Mouse (Mus musculus) C2C12 (cell line): Measurements from ENCODE around the gene Tctex1d1. TPM values are rescaled to one million over a fixed set of nuclear protein-coding genes. Genes with fewer than 3 reads are reported as not detected.

ENCODE experiments used
- H3K27me3 ChIP-seq: one replicate; pipeline ENCODE4 v1.6.1; 2011; ENCODE audit not compliant: control insufficient read depth, insufficient read depth, insufficient read length
- H3K36me3 ChIP-seq: one replicate; pipeline ENCODE4 v1.6.1; 2011; ENCODE audit not compliant: control insufficient read depth, insufficient read depth
- H3K4me3 ChIP-seq: one replicate; pipeline ENCODE4 v1.5.1; 2011; ENCODE audit warnings: mild to moderate bottlenecking, control low read depth; ENCODE audit not compliant: poor library complexity, insufficient read depth, severe bottlenecking
- H3K79me2 ChIP-seq: one replicate; pipeline ENCODE4 v1.6.1; 2011; ENCODE audit not compliant: control insufficient read depth, insufficient read depth
- H3K79me3 ChIP-seq: one replicate; pipeline ENCODE4 v1.6.1; 2011; ENCODE audit warnings: low read depth, control low read depth
- H3ac ChIP-seq: one replicate; pipeline ENCODE3; 2011; ENCODE audit warnings: low read depth; ENCODE audit not compliant: control insufficient read depth, insufficient read length
- CEBPB ChIP-seq: IDR thresholded peaks from one replicate; pipeline ENCODE4 v1.6.1; 2011; ENCODE audit warnings: low read depth, mild to moderate bottlenecking, control low read depth, moderate library complexity
- CTCF ChIP-seq: IDR thresholded peaks from one replicate; pipeline ENCODE4 v1.5.1; 2011; ENCODE audit not compliant: control insufficient read depth, insufficient read depth, insufficient read length
- FOSL1 ChIP-seq: IDR thresholded peaks from one replicate; pipeline ENCODE4 v1.8.0; 2011; ENCODE audit warnings: mild to moderate bottlenecking, low read length; ENCODE audit not compliant: poor library complexity, insufficient read depth, severe bottlenecking
- MAX ChIP-seq: IDR thresholded peaks from one replicate; pipeline ENCODE4 v1.6.1; 2011; ENCODE audit warnings: mild to moderate bottlenecking, control low read depth
- MYOD1 ChIP-seq: IDR thresholded peaks from one replicate; pipeline ENCODE4 v1.6.1; 2011; ENCODE audit warnings: low read depth; ENCODE audit not compliant: control insufficient read depth, insufficient read length
- MYOG ChIP-seq: IDR thresholded peaks from one replicate; pipeline ENCODE4 v1.6.1; 2011; ENCODE audit not compliant: control insufficient read depth, insufficient read length; ENCODE audit errors: extremely low read depth
- USF1 ChIP-seq: IDR thresholded peaks from one replicate; pipeline ENCODE4 v1.6.1; 2011; ENCODE audit warnings: low read depth, mild to moderate bottlenecking, control low read depth, moderate library complexity
- polyA plus RNA-seq: library from polyadenylated mRNA; unstranded; fragments of >200 nt; fragmentation: generic; extraction: Trizol; gene quantifications from one replicate; pipeline ENCODE4 v1.2.1, GENCODE M21; 2012; ENCODE audit warnings: missing spikeins

Gene Tctex1d1
- polyA plus RNA-seq, 1 experiment, result not detected

- TF ChIP-seq MYOG (no peak), FOSL1 (no peak), CTCF (no peak), MYOD1 (no peak), USF1 (no peak), MAX (no peak)
These were observed 49.3 kb downstream of the Tctex1d1 start for GRCm38 (mm10) chr4:103027745-103028144.

GRCm38 (mm10) chr4:103028177-103029088 lies 50.0 kb downstream of the Tctex1d1 start:
- Histone ChIP-seq H3K79me2 (no peaks in the 10 kb centered on the region), H3ac (no peak overlapping the region), H3K27me3 (no peaks in the 10 kb centered on the region), H3K79me3 (no peaks in the 10 kb centered on the region), H3K36me3 (no peaks in the 10 kb centered on the region), H3K4me3 (no peak overlapping the region)
- TF ChIP-seq MAX (no peak), MYOD1 (no peak), MYOG (no peak), USF1 (no peak)

More at GRCm38 (mm10) chr4:103027745-103028144, 49.3 kb downstream of the Tctex1d1 start:
- H3K27me3 ChIP-seq, result no peaks in the 10 kb centered on the region
- no peaks in the 10 kb centered on the region for H3K79me3 ChIP-seq
- H3K79me2 ChIP-seq, result no peaks in the 10 kb centered on the region
- H3K4me3 ChIP-seq, result no peak overlapping the region
- H3K36me3 ChIP-seq, result no peaks in the 10 kb centered on the region
- no peak overlapping the region for H3ac ChIP-seq

- Histone ChIP-seq H3K36me3 (no peaks in the 10 kb centered on the region), H3K4me3 (no peak overlapping the region), H3ac (no peak overlapping the region), H3K27me3 (no peaks in the 10 kb centered on the region), H3K79me3 (no peaks in the 10 kb centered on the region), H3K79me2 (no peaks in the 10 kb centered on the region)
- TF ChIP-seq CEBPB (no peak), MAX (no peak), CTCF (no peak), FOSL1 (no peak), USF1 (no peak), MYOD1 (no peak), MYOG (no peak)
These were observed 60.9 kb downstream of the Tctex1d1 start for GRCm38 (mm10) chr4:103039103-103039837.

- Histone ChIP-seq H3K4me3 (no peak overlapping the region), H3K27me3 (no peaks in the 10 kb centered on the region), H3ac (no peak overlapping the region), H3K79me3 (no peaks in the 10 kb centered on the region), H3K36me3 (no peaks in the 10 kb centered on the region), H3K79me2 (no peaks in the 10 kb centered on the region)
- TF ChIP-seq MAX (no peak), CTCF (no peak), FOSL1 (no peak), CEBPB (no peak), MYOG (no peak), MYOD1 (no peak), USF1 (no peak)
These were observed 61.4 kb downstream of the Tctex1d1 start for GRCm38 (mm10) chr4:103039838-103040191.

GRCm38 (mm10) chr4:103042997-103043396 lies 64.6 kb downstream of the Tctex1d1 start:
- Histone ChIP-seq H3K4me3 (no peak overlapping the region), H3K36me3 (no peaks in the 10 kb centered on the region), H3ac (no peak overlapping the region), H3K27me3 (no peaks in the 10 kb centered on the region), H3K79me3 (no peaks in the 10 kb centered on the region), H3K79me2 (no peaks in the 10 kb centered on the region)
- TF ChIP-seq FOSL1 (no peak), MAX (no peak), MYOG (no peak), MYOD1 (no peak), USF1 (no peak), CTCF (no peak), CEBPB (no peak)
